Mouse (Mus musculus): ENCODE data around the gene Slc25a51.

Slc25a51 gene
- long read RNA-seq, experiment 1, full-length matches to known transcripts, result 36 of 41 reads
- long read RNA-seq, experiment 1, partial matches to known transcripts, result 0 of 41 reads
- long read RNA-seq, experiment 1, other reads (novel, unspliced or antisense), result 5 of 41 reads
- long read RNA-seq, experiment 2, full-length matches to known transcripts, result 30 of 30 reads
- long read RNA-seq, experiment 2, partial matches to known transcripts, result 0 of 30 reads
- long read RNA-seq, experiment 2, other reads (novel, unspliced or antisense), result 0 of 30 reads

DNA sequence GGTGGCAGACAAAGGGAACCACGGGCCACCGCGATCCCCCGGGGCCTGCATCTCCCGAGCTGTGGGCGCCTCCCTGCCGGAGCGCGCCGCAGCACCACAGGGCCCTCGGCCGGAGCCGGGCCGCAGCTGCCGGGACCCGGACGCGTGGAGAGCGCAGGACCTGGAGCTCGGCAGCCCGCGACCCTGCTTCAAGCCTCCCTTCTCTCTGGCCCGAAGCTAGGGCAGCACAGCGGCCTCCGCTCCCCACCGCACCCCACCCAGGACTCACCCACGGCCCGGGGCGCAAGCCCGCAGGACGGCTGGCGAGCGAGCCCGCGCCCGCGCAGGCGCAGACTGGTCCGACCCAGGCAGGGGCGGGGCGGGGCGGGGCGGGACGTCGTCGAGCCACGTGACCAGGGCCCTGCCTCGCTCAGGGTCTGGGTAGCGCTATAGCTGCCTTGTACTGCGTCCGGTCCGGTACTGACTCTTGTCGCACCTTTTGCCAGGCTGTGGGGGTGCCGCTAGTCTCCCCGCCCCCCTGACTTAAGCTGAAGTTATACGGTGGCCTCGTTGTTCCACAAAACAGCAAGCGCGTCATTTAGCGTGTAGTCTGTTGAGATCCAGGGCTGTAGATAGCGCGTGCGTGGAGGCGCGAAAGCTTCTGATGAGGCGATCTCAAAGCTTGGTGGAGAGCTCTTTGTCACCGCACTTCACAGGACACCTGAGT is at the start of gene Slc25a51:
Slc25a51 (minus strand) TSS at position 340 of the 706 bp plus-strand sequence.
- intact Hi-C loops (cut with DNase I), result no loop called here

DNA sequence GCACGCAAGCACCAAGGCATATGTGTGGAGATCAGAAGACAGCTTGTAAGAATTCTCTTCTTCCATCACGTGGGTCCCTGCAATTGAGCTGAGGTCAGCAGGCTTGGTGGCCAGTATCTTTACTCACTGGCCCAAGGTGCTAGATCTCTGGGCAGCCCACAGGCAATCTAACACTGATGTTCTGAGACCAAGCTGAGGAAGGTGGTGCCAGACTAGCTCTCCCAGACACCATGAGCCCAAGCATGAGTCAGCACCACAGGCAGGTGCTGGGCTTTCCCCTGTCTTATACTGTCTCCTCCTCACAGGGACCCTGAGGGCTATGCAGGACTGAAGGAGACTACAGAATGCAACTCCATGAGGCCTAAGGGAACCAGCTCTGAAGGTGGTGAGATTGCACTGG is 49.0 kb upstream of the Slc25a51 start:
- intact Hi-C loops (cut with DNase I), result no loop called here

DNA sequence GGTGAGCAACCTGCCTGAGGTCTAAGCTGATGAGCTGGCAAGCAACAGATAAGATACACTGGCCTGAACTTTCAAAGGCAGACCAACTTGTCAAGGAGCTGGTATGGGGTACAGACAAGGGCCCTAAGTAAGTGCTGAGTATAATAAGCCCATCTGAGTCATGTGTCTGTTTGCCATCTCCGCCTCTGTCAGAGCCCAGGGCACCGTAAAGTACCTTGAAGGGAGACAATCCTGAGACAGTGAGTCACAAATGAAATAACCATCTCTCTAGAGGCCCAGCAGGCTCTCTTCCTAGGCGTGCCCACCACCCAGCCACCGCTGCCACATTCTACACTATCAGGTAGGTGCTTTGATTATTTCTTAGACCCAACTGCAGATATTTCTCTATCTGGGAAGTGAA is 46.4 kb upstream of the Slc25a51 start:
- intact Hi-C loops (cut with DNase I), result no loop called here

DNA sequence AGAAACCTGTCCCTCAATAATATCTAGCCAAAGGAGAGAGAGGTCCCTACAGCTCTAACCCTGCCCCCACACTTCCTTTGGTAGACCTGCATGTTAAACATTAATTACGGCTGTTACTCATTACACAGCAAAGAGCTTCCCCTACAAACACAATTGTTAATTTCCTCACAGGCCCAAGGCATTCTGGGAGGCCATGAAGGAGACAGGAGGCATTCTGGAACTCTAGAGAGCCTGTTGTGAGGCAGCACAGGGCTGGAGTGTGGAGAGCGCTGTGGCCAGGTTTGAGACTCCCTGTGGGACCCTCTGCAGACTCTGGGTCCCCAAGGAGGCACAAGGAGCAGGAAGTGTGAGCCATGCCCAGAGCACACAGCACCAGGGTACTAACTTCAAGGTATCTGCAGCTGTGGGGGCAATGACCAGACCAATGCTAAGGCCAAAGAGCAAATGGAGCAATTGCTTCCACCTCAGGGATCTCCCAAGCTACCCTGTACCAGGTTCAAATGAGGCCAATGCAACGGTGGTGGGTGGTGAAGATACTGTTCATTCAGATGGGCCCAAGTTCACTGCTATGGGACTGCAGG is 44.8 kb upstream of the Slc25a51 start:
- intact Hi-C loops (cut with DNase I), result no loop called here

DNA sequence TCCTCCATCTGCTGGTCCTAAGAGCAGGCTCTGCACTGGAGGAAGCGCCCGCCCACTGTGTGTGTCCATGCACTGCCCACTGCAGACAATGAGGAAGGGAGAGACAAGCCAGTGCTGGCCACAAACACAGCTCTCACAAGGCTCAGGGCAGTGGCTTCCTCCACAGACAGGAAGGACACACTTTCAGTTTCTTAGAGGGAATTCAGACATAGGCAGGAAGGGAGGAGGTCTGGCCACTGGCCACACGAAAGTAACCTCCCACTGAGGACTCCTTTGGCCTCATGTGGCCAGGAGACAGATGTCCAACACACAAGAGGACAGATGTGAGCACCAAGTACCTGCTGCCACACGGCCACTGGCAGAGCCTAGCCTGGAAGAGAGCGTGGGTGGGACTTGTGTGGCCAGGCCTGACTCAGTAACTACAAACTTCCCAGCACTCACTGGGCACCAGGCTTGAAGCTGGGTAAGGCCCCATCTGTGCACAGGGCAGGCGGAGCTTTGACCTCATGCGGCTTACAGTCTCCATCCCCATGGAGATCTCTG is 44.1 kb upstream of the Slc25a51 start:
- intact Hi-C loops (cut with DNase I), result no loop called here

DNA sequence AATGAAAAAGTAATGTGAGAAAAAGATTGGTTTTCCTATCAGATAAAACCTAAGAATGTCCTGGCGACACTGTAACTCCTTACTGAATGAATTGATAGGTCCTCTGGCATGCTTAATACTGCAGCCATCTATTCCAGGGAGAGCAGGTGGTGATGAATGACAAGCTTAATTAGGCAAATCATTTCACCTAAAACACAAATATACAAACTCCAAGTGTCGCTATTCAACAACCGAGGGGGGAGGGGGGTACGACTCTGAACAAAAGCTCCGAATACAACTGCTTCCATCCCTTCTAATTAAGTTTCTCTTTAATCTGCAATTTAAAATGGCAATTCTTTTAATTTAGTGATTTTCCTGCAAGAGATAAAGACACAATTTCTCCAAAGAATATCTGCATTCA is 40.4 kb upstream of the Slc25a51 start:
- intact Hi-C loops (cut with DNase I), result no loop called here

DNA sequence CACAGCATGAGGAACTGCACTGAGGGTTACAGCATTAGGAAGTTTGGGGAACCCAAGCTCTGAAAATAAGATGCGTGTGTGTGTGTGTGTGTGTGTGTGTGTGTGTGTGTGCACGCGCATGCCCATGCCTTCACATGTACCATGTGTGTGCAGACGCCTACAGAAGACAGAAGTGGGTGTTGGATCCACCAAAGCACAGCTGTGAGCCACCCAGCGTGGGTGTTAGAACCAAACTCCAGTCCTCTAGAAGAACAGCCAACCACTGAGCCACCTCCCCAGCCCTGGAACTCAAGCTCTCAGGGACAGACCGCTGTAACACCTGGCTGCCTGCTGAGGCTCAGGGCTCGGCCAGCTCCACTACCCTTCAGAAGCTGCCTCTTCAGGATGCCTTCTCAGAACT is 39.9 kb upstream of the Slc25a51 start:
- intact Hi-C loops (cut with DNase I), result no loop called here

DNA sequence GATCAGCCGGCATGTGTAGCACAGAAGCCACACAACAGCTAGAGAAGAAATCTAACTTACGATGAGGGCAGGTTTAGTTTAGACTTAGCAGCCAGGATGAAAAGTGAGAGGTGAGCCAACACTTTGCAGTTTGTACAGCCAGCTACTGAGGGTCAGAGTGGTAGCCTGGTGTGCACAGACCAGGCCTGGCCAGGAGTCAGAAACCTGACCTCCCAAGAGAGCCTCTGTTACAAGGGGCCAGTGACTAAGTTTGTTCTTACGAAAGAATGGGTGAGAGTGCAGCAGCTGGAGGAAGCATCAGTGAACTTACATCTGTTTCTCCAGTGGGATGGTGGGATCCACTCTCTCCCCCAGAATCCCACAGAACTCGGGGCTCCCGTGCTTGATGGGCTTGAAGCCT is 38.6 kb upstream of the Slc25a51 start:
- intact Hi-C loops (cut with DNase I), result no loop called here

DNA sequence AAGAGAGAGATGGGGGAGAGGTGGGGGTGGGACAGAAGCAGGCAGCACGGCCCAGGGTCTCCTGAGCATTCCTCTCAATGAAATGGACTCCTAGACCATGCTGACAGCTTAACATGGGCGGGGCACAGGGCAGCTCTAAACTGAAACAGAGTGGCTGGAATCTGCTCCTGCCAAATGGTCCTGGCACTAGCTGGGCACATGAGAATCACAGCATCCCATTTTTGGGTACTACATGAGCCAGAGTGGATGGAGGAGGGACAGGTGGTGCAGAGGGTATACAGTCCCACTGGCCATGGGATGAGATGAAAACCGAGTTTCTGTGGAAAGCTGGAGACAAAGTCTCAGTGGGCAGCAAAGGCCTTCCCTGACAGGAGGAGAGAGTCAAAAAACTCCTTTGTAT is 36.7 kb upstream of the Slc25a51 start:
- intact Hi-C loops (cut with DNase I), result no loop called here

DNA sequence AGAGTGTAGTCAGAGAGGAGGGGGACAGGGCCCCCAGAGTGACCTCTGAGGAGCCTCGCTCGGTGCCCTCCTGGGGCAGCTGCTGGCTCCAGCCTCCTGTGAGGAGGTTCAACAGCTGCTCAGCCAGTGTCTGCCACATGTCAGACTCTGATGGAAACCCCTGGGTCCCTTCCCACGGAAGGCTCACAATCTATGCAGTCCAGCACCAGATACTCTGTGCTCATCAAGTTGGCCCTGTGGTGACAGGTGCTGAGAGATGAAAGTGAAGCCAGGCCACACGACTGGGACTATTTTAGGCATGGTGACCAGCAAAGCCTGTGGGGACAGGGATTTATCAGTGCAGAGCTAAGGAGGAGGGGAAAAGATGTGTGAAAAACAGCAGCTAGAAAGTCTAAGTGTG is 36.2 kb upstream of the Slc25a51 start:
- intact Hi-C loops (cut with DNase I), result loop anchor here (1.0 kb wide), 1 partner anchor 18 kb away; no protein-coding TSS in a partner anchor

DNA sequence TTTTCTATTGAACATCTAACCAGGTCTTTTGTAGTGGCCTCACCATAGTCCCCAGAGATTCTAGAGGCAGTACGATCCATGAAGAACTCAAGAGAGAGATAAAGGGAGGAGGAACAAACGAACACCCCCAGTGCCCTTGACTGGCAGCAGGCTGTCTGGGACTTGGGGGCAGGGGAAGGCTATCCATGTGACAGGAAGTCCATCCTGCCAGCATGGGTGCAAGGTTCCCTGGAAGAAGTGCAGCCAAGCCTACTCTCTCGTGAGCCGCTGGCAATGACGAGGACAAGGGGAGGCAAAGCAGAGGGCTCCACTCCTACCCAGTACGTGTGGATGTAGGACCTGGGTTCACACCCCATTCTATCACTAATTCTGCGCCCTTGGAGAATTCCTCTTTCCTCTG is 35.1 kb upstream of the Slc25a51 start:
- intact Hi-C loops (cut with DNase I), result loop anchor here (1.0 kb wide), 1 partner anchor 20 kb away; no protein-coding TSS in a partner anchor

DNA sequence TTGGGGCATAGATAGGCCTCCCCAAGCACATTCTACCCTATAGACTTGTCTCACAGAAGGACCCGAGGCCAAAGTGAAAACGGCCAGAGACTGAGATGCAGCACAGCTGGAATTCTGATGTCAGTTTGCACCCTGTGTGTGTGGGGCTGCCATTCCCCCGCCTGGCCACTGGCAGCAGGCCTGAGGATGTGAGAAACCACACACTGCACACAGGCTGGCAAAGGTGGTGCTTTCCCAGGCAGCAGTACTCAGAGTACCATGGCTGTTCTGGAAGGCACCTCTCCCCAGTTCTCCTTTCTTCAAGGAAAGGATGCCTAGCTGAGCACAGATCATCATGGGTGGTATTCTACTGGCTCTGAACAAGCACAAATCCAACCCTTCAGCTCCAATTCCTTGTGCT is 33.7 kb upstream of the Slc25a51 start:
- intact Hi-C loops (cut with DNase I), result no loop called here

DNA sequence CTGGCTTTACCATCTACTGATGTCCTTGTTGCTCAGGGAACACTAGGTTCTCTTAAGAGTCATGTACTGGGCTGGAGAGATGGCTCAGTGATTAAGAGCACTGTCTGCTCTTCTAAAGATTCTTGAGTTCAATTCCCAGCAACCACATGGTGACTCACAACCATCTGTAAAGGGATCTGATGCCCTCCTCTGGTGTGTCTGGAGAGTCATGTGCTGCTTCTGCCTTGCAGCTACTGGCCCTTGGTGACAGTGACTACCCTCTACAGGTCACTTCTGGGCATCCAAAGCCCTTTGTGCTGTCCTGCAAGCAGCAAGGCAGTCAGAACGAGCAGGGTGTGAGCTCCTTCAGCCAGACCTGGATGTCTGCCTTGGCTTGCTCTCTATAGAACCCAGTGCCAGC is 33.2 kb upstream of the Slc25a51 start:
- intact Hi-C loops (cut with DNase I), result no loop called here

DNA sequence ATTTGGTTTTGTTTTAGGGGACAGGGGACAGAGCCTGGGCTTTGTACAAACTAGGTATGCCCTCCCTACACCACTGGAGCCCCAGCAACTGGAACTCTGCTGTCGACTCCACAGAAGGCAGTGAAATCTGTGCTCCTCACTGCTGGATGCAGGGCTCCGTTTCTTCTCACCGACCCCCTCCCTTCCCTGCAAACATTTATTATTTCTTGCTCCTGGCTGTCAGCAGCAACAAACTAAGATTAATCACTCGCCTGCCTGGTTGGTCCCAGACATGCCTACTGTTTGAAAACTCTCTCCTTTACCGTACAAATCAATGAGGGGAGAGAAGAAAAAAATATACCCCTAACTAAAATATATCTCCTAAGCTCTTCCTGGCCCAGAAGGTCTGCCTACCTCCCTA is 30.7 kb upstream of the Slc25a51 start:
- intact Hi-C loops (cut with DNase I), result no loop called here

DNA sequence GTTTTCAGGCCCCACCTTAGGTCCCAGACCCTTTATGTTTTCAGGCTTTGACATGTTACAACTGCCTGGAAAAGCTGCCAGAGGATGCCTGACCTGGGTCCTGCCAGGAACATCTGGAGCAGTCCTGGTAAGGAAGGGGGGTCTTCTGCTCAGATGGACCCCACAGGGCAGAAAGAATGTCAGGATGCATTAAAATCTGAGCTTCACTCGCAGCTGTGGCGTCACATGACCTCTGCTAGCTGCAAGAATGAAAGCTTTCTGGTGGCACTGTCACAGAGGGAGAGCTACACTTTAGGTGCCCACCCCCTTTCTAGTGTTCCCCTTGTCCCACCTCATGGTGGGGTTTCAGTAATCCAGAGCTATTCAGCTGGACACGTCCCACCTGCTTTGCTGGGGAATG is 28.4 kb upstream of the Slc25a51 start:
- intact Hi-C loops (cut with DNase I), result no loop called here

DNA sequence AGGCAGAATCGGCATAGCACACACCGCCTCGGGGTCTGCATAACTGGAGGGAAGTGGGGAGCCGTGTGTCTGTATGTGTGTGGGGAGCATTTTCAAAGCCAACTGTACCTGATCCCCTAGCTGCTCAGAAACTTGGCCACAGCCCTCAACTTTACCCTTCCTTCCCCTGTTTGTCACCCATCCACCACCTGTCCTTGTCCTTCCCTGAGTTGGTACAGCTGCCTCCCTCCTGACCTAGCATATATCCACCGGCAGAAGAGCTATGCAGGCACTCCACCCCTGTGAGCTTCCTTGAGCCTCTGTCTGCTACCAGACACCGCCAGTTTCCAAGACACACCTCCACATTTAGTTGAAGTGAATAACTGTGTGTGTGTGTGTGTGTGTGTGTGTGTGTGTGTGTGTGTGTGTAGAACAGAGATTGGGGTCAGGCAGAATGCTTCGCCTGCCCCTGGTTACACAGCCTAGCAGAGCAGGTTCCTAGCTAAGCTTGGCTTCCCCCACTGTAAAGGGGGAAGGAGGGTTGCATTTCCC is 27.9 kb upstream of the Slc25a51 start:
- intact Hi-C loops (cut with DNase I), result no loop called here

DNA sequence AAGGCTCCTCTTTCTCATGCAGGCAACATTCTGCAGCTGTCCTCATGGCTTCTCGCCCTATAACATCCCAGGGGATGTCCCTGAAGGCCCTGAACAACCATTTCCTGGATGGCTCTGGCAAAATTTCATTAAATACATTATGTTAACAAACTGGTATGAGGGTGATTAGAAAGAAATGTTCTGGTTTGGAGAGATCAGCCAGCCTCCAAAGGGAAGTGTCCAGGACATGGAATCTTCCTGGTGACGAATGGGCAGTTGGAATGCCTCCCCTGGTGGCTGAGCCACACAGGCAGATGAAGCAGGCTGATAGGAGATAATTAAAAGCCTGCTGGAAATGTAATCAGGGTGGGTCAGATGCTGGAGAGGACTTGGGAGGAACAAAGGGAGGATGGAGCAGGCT is 27.3 kb upstream of the Slc25a51 start:
- intact Hi-C loops (cut with DNase I), result no loop called here

DNA sequence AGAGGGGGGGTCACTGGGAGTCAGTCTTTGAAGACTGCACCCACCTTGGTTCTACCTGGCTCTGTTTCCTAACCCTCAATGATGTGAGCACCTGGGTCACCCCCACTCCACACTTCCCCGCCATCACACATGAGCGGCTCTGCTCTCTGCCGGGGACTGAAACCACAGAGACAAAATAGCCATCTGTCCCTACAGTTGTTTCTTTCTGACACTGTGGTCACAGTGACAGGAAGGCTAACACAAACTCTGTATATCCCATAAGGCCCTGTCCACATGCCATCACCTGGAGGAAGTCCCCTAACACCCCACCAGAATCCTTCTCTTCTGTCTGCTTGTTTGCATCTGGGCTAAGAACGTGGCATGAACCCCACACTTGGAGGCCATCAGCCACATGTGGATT is 26.1 kb upstream of the Slc25a51 start:
- intact Hi-C loops (cut with DNase I), result no loop called here

DNA sequence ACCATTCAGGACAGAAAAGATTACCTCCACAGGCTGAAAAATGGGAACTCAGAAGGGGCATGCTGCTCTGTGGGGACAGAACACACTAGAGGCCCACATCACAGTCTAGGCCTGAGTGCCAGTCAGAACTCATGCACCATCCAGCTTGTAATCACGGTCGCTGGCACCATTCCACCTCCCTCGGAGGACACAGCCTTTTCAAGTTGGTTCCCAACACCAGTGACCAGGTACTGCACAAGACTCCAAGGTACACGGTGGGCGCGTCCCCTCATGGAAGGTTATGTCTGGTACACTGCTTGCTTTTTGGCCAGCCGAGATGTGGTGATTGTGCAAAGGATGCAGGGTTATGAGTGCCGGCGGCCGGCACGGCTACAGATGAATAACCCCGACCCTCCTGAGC is 25.5 kb upstream of the Slc25a51 start:
- intact Hi-C loops (cut with DNase I), result no loop called here

DNA sequence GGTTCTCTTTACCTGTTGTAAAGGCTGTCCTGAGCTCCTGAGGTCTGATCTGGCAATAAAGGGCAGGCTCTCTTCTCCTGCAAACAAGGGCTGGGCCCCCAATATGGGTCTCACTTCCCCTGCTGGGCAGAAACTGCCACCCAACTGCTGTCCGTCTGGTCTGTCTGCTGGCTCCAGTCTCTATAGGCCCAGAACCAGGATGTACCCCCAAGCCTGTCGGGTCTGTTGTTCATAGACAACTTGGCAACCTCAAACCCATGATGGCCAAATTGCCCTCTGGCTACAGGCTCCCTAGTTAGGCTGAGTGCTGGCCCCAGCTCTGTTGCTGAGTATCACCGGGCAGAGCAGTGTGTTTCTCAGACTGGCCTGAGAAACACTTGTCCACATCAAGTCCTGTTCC is 23.2 kb upstream of the Slc25a51 start:
- intact Hi-C loops (cut with DNase I), result no loop called here

DNA sequence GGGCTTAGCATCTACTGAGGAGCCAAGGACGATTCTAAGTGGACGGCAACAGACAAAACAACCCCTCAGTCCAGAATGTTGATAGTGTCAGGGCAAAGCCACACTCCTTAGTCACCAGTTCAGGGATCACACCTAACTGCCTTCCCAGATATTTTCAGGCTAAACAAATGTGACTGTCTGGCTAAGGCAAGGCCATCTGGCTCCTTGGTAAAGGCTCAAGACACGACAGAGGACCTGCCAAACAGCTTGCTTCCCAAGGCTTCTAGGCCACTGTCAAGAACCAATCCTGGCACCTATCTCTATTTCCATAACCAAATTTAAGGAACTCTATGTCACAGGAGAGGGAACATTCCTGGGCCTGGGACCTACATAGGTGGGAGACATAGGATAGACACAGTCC is 22.8 kb upstream of the Slc25a51 start:
- intact Hi-C loops (cut with DNase I), result no loop called here

DNA sequence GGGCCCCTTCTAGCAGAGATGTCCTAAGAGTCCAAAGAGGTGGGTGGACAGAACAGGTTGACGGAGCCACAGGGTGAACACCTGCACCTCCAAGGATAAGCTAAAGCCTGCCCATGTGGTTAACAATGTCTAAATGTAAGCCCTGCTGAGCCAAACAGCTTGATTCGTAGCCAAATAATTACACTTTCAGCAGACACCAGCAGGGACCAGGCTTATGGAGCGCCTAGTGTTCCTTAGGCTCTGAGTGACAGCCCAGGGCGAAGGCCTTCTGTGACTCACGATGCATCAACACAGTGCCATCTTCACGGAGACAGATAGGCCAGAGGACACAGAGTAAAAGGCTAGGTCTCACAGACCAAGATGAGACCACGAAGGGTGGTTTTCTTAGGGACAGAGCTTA is 20.9 kb upstream of the Slc25a51 start:
- intact Hi-C loops (cut with DNase I), result loop anchor here (10.0 kb wide), 1 partner anchor 425 kb away; no protein-coding TSS in a partner anchor
